Mouse (Mus musculus) neutrophil, adult 65 days (primary cell): Measurements from ENCODE around the gene Ildr2. TPM values are rescaled to one million over a fixed set of nuclear protein-coding genes. Genes with fewer than 3 reads are reported as not detected.

Experiments used
- total RNA-seq: library from RNA; stranded (reverse); gene quantifications from 2 replicates; pipeline ENCODE4 v1.2.4, GENCODE M21; 2023

The Ildr2 gene
- 0.23 TPM in 1 of 2 replicates, not detected in the other for total RNA-seq

DNA sequence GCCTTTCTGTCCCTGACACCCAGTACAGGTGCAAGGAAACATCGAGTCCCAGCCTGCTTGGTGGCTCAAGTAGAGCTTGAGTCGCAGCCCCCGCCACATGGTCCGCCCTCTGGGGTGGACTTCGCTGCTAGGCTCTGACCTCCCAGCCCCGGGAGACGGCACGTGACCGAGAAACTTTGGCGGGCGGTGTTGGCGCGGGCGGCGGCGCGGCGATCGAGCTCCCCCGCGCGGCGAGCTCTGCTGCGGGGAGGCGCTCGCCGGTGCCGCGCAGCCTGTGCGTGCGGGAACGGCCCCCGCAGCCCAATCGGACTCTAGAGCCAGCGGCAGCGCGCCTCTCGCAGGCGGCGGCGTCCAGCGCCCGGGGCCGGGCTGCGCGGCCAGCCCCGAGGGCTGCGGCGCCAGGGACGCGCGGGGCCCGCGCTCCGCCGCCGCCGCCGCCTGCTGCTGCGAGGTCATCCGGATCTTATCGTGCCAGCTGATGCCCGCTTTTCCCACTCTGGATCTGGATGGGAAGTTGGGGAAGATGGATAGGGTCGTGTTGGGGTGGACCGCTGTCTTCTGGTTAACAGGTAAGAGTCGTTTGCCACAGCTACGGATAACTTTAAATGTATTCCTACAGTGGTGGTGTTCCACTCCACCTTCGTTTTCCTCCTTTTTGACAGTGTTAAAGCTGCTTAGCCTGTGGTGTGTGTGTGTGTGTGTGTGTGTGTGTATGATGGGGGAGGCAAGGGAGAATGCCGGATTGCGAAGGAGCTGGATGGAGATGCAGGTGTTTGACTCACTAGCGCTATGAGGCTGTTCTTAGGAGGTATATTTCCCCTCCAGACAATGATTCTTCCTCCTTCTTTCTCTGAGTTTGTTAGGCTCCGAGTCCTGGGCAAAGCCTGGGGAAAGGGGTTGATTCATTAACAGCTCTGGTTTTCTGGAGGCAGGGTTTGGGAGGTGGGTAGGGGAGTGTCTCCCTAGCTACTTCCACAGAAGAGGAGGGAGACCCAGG, at the start of gene Ildr2:
Ildr2 (plus strand) TSS at position 242 of the 997 bp plus-strand sequence.

DNA sequence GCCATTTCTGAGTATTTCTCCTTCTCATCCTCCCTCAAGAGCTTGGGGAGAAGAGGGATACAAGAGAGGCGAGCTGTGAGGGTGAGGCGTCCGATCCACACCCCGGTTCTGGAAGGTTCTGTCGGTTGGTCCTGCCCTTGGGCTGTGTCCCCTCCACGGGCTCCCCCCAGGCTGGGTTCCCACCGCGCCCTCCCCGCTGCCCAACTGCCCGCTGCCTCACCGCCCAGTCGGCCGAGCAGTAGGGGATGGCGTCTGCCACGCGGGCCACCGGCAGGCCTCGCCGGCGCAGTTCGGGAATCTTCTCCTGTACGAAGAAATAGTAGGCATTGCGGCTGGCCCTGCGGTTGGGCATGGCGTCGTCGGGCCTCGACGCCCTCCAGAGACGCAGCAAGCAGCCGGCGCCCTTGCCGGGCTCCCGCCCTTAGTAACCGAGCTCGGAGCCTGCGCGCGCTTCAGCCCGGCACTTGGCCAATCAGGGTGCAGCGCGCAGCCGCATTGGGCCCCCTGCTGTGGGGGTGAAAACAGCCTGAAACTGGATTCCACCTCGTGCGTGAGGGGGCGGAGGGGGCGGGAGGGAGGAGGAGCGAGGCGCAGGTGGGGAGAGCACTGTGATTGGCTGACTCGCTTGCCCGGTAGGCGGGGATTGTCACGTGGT, 15.5 kb upstream of the Ildr2 start, which contains the start of gene Mael:
Mael (minus strand) TSS at position 433 of the 655 bp plus-strand sequence.

Other genes with a start within 250 kb of the Ildr2 start
- not detected in 2 replicates for gene Dusp27, start 126.2 kb upstream of the Ildr2 start, total RNA-seq
- not detected in 2 replicates for gene Gpa33, start 123.9 kb upstream of the Ildr2 start, total RNA-seq
- gene Mael, start 15.4 kb upstream of the Ildr2 start, total RNA-seq = not detected in 2 replicates
- gene Tada1, start 125.0 kb downstream of the Ildr2 start, total RNA-seq = 16.9 and 22.2 TPM in 2 replicates
- gene Pogk, start 155.7 kb downstream of the Ildr2 start, total RNA-seq = 3.0 and 5.4 TPM in 2 replicates
- gene Gm4846, start 243.4 kb downstream of the Ildr2 start, total RNA-seq = not detected in 2 replicates